In genomic region chr15:93913041-93913440, GRCm38 (mm10) we compare ENCODE assay signal across 25 mouse cellular contexts.
DNase-seq lines count a peak whose midpoint lies in the region; ATAC-seq and TF ChIP-seq lines count a peak whose summit lies in the region.
"Had no signal": no experiment of that assay in that cellular context is flagged by ENCODE, and none has a peak within 500 bp of the region (broad histone marks: within the 10 kb centered on the region; RNA-seq: fewer than 3 reads in every experiment).

No protein-coding gene starts in this region.

- no peak for TF ChIP-seq EP300 in heart, postnatal 0 days (IDR thresholded peaks at IDR 0.05; ENCODE audit: low read depth)

- H3K4me2 ChIP-seq in heart, postnatal 0 days (ENCODE audit: low read depth, low read length), result no peak overlapping the region
- no peak overlapping the region for H3K4me2 ChIP-seq in heart, embryonic 11.5 days
- H3K4me2 ChIP-seq in hindbrain, embryonic 13.5 days, result no peak overlapping the region
- H3K4me2 ChIP-seq: embryonic facial prominence, embryonic 12.5 days; heart, embryonic 13.5 days; limb, embryonic 13.5 days; liver, embryonic 12.5 days had no signal

- H3K36me3 ChIP-seq in heart, postnatal 0 days (replicated peaks; ENCODE audit: control insufficient read depth, insufficient read depth, low read length), result no peaks in the 10 kb centered on the region
- no peaks in the 10 kb centered on the region for H3K36me3 ChIP-seq in heart, embryonic 11.5 days (ENCODE audit: control insufficient read depth, insufficient read depth, low read length)
- no peaks in the 10 kb centered on the region for H3K36me3 ChIP-seq in hindbrain, embryonic 13.5 days
- H3K36me3 ChIP-seq: embryonic facial prominence, embryonic 12.5 days; heart, embryonic 13.5 days; limb, embryonic 13.5 days; liver, embryonic 12.5 days had no signal

- ATAC-seq in heart, postnatal 0 days (ENCODE audit: insufficient read depth, low read depth), result no peak
- ATAC-seq in heart, embryonic 11.5 days (replicated peaks; ENCODE audit: insufficient number of reproducible peaks, low FRiP score, low TSS enrichment), result no peak
- no peak for ATAC-seq in hindbrain, embryonic 13.5 days (ENCODE audit: low FRiP score)
- ATAC-seq: forebrain, embryonic 14.5 days; liver, embryonic 12.5 days had no signal

- peaks cover 18% of the 10 kb centered on the region for H3K4me1 ChIP-seq in heart, postnatal 0 days (ENCODE audit: control insufficient read depth, insufficient read depth)
- peaks cover 23% of the 10 kb centered on the region for H3K4me1 ChIP-seq in heart, embryonic 11.5 days (ENCODE audit: control insufficient read depth, insufficient read depth, low read length)
- H3K4me1 ChIP-seq in hindbrain, embryonic 13.5 days (replicated peaks), result peaks cover 25% of the 10 kb centered on the region
- H3K4me1 ChIP-seq: liver, embryonic 12.5 days had no signal

- TF ChIP-seq CTCF in heart, postnatal 0 days (IDR thresholded peaks at IDR 0.05; ENCODE audit: low read depth), result no peak

- H3K27me3 ChIP-seq in heart, postnatal 0 days (ENCODE audit: control insufficient read depth, insufficient read depth, low read length), result no peaks in the 10 kb centered on the region
- H3K27me3 ChIP-seq in heart, embryonic 11.5 days (ENCODE audit: control insufficient read depth, insufficient read depth, low read length), result no peaks in the 10 kb centered on the region
- H3K27me3 ChIP-seq in hindbrain, embryonic 13.5 days, result no peaks in the 10 kb centered on the region
- H3K27me3 ChIP-seq: embryonic facial prominence, embryonic 12.5 days; heart, embryonic 13.5 days; limb, embryonic 13.5 days; liver, embryonic 12.5 days; megakaryocyte, embryonic 14.5 days had no signal

- H3K4me3 ChIP-seq in heart, postnatal 0 days (ENCODE audit: low read depth, low read length), result no peak overlapping the region
- H3K4me3 ChIP-seq in heart, embryonic 11.5 days (ENCODE audit: low read depth, low read length), result no peak overlapping the region
- H3K4me3 ChIP-seq in hindbrain, embryonic 13.5 days, result no peak overlapping the region
- H3K4me3 ChIP-seq: embryonic facial prominence, embryonic 12.5 days; erythroblast, embryonic 14.5 days; gastrocnemius, adult 2 months; heart, embryonic 13.5 days; limb, embryonic 13.5 days; liver, embryonic 12.5 days had no signal

- H3K27ac ChIP-seq in heart, postnatal 0 days (ENCODE audit: low read depth), result peak overlapping the region; percentile 66; the same call in 1 of the 2 replicates
- no peak overlapping the region for H3K27ac ChIP-seq in heart, embryonic 11.5 days (ENCODE audit: low read depth, low read length)
- H3K27ac ChIP-seq in hindbrain, embryonic 13.5 days, result peak overlapping the region; percentile 42
- H3K27ac ChIP-seq: embryonic facial prominence, embryonic 12.5 days; gastrocnemius, adult 2 months; heart, embryonic 13.5 days; kidney, postnatal 0 days; limb, embryonic 13.5 days; liver, embryonic 12.5 days had no signal

- no peaks in the 10 kb centered on the region for H3K9me3 ChIP-seq in heart, postnatal 0 days (replicated peaks; ENCODE audit: control insufficient read depth, low read length)
- no peaks in the 10 kb centered on the region for H3K9me3 ChIP-seq in heart, embryonic 11.5 days (replicated peaks; ENCODE audit: control insufficient read depth, low read length)
- H3K9me3 ChIP-seq in hindbrain, embryonic 13.5 days, result no peaks in the 10 kb centered on the region
- H3K9me3 ChIP-seq: embryonic facial prominence, embryonic 12.5 days; heart, embryonic 13.5 days; limb, embryonic 13.5 days; liver, embryonic 12.5 days had no signal

- H3K9ac ChIP-seq in heart, postnatal 0 days (replicated peaks; ENCODE audit: low read depth, low read length), result no peak overlapping the region
- H3K9ac ChIP-seq in heart, embryonic 11.5 days (ENCODE audit: low read depth, low read length), result no peak overlapping the region
- H3K9ac ChIP-seq in hindbrain, embryonic 13.5 days, result no peak overlapping the region
- H3K9ac ChIP-seq: embryonic facial prominence, embryonic 12.5 days; heart, embryonic 13.5 days; limb, embryonic 13.5 days; liver, embryonic 12.5 days had no signal

- no peak for DNase-seq in heart, postnatal 0 days (ENCODE audit: low spot score)
- DNase-seq in thymus, postnatal 25 days, result peak; percentile 57
- no peak for DNase-seq in thymus, postnatal 0 days (ENCODE audit: low spot score)
- peak; percentile 59 for DNase-seq in thymus, postnatal 4 days
- DNase-seq in cerebellum, postnatal 36 days, result no peak
- no peak for DNase-seq in spleen, adult 12 weeks (ENCODE audit: low spot score)
- DNase-seq: adrenal gland, postnatal 36 days; cerebellum, adult 9-10 months; gastrocnemius, adult 2 months; heart, postnatal 4 days; kidney, adult 2 months; lung, adult 2 months; lung, postnatal 14 days; midbrain, embryonic 14.5 days; right cerebral cortex, postnatal 4 days had no signal

- WGBS in heart, postnatal 0 days, result 74% methylated on average over 7 of the region's 7 CpGs
- 47% methylated on average over 7 of the region's 7 CpGs for WGBS in heart, embryonic 11.5 days (ENCODE audit: insufficient replicate concordance)
- WGBS in hindbrain, embryonic 13.5 days, result 38% methylated on average over 7 of the region's 7 CpGs

Comparison
In these comparisons a context has a peak if more than half of its experiments do, and no peak if none do; other contexts are left out.
1. DNase-seq: peak in thymus, postnatal 25 days (single experiment) and thymus, postnatal 4 days (single experiment); none in heart, postnatal 0 days (single experiment), thymus, postnatal 0 days (single experiment), cerebellum, postnatal 36 days (0 of 2) and spleen, adult 12 weeks (single experiment).